Mouse (Mus musculus) bone marrow, adult 2 months (tissue): ENCODE measurements around the gene Nrxn2.

Experiments used
- CTCF ChIP-seq: fragments of 200-500 bp; IDR thresholded peaks from 2 replicates; pipeline ENCODE4 v1.5.1; 2011; ENCODE audit warnings: low read length, control low read depth; ENCODE audit not compliant: control insufficient read depth, insufficient read depth
- POLR2A ChIP-seq: fragments of 200-500 bp; IDR thresholded peaks from 2 replicates; pipeline ENCODE4 v1.6.1; 2011; ENCODE audit warnings: low read depth, mild to moderate bottlenecking, control low read depth, low read length, borderline replicate concordance; ENCODE audit not compliant: control insufficient read depth

DNA sequence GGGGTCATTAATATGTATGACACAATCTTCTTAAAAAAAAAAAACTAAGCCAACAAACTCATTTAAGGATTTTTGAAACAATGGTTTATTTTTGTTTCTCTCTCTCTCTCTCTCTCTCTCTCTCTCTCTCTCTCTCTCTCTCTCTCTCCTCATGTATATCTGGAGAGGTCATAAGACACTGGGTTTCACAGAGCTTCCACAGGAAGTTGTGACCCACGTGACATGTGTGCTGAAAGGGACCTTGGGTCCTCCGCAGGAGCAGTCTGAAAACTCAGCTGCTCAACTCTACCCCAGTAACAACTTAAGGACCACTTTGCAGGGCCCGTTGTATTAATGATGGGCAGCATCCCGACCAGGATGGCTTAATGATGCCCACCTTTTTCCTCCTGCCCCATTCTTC is 132.7 kb downstream of the Nrxn2 start:
- TF ChIP-seq CTCF (no peak), POLR2A (no peak)
